Mouse (Mus musculus) E14TG2a.4 (cell line): ENCODE results near the gene Olfr883.

Experiments used
- CTCF ChIP-seq: conservative IDR thresholded peaks from 2 replicates; pipeline ENCODE4 v1.5.1; 2014; ENCODE audit warnings: low read length
- NANOG ChIP-seq: IDR thresholded peaks from 2 replicates; pipeline ENCODE4 v1.6.1; 2014; ENCODE audit warnings: borderline replicate concordance, low read length, mixed read lengths
- POU5F1 ChIP-seq: IDR thresholded peaks from 2 replicates; pipeline ENCODE4 v1.6.1; 2014; ENCODE audit warnings: low read length, borderline replicate concordance

GRCm38 (mm10) chr9:37991525-37991924, 34.1 kb upstream of the Olfr883 start, which contains the start of gene Olfr881:
- TF ChIP-seq CTCF: no peak
- TF ChIP-seq NANOG: no peak
- TF ChIP-seq POU5F1: no peak
